Mouse (Mus musculus) E14TG2a.4 (cell line): Measurements from ENCODE around the gene 5730409E04Rik.

Experiments used
- CTCF ChIP-seq: conservative IDR thresholded peaks from 2 replicates; pipeline ENCODE4 v1.5.1; 2014; ENCODE audit warnings: low read length
- NANOG ChIP-seq: IDR thresholded peaks from 2 replicates; pipeline ENCODE4 v1.6.1; 2014; ENCODE audit warnings: borderline replicate concordance, low read length, mixed read lengths
- POU5F1 ChIP-seq: IDR thresholded peaks from 2 replicates; pipeline ENCODE4 v1.6.1; 2014; ENCODE audit warnings: low read length, borderline replicate concordance

GRCm38 (mm10) chr4:126661249-126661648 lies 51.6 kb downstream of the 5730409E04Rik start:
- no peak for TF ChIP-seq CTCF
- no peak for TF ChIP-seq NANOG
- no peak for TF ChIP-seq POU5F1
